Mouse (Mus musculus): ENCODE measurements around the gene Ndufaf7. TPM values are rescaled to one million over a fixed set of nuclear protein-coding genes. Genes with fewer than 3 reads are reported as not detected.

Ndufaf7 gene
- polyA plus RNA-seq, 1 experiment from 2014 or later: 55.9 TPM

Other genes starting within 250 kb of the Ndufaf7 start
- gene Strn, start 199.9 kb upstream of the Ndufaf7 start, polyA plus RNA-seq (2015; fragmentation: Nextera tagmentation; extraction: Ambion mirVana): 5.3 and 5.4 TPM in 2 replicates
- gene Heatr5b, start 101.8 kb upstream of the Ndufaf7 start, polyA plus RNA-seq (2015; fragmentation: Nextera tagmentation; extraction: Ambion mirVana): 10.0 and 10.7 TPM in 2 replicates
- gene Gpatch11, start 101.6 kb upstream of the Ndufaf7 start, polyA plus RNA-seq (2015; fragmentation: Nextera tagmentation; extraction: Ambion mirVana): 50.1 and 51.8 TPM in 2 replicates
- 16.1 and 17.7 TPM in 2 replicates for gene Eif2ak2, start 54.6 kb upstream of the Ndufaf7 start, polyA plus RNA-seq (2015; fragmentation: Nextera tagmentation; extraction: Ambion mirVana)
- gene Sult6b1, start 30.1 kb upstream of the Ndufaf7 start, polyA plus RNA-seq (2015; fragmentation: Nextera tagmentation; extraction: Ambion mirVana): 0.08 and 0.11 TPM in 2 replicates
- gene Cebpzos, start 20.6 kb upstream of the Ndufaf7 start, polyA plus RNA-seq (2015; fragmentation: Nextera tagmentation; extraction: Ambion mirVana): 111 and 117 TPM in 2 replicates
- 54.2 and 65.3 TPM in 2 replicates for gene Cebpz, start 70 bp upstream of the Ndufaf7 start, polyA plus RNA-seq (2015; fragmentation: Nextera tagmentation; extraction: Ambion mirVana)
- 26.2 and 30.9 TPM in 2 replicates for gene Prkd3, start 83.7 kb downstream of the Ndufaf7 start, polyA plus RNA-seq (2015; fragmentation: Nextera tagmentation; extraction: Ambion mirVana)
- 10.6 and 12.4 TPM in 2 replicates for gene Qpct, start 114.8 kb downstream of the Ndufaf7 start, polyA plus RNA-seq (2015; fragmentation: Nextera tagmentation; extraction: Ambion mirVana)